Mouse (Mus musculus): ENCODE results near the gene Gm20388.

Gm20388 gene

GRCm38 (mm10) chr8:123329350-123329749 is 3418.7 kb downstream of the Gm20388 start:
- no peak for DNase-seq (ENCODE audit: low spot score in 2 of 2)

GRCm38 (mm10) chr8:123329961-123330360 is 3419.3 kb downstream of the Gm20388 start:
- no peak for DNase-seq (ENCODE audit: low spot score in 2 of 2)

GRCm38 (mm10) chr8:123330701-123331100 is 3420.1 kb downstream of the Gm20388 start:
- no peak for DNase-seq (ENCODE audit: low spot score in 2 of 2)

GRCm38 (mm10) chr8:123331301-123331700 is 3420.7 kb downstream of the Gm20388 start:
- no peak for DNase-seq (ENCODE audit: low spot score in 2 of 2)

GRCm38 (mm10) chr8:123331810-123332209 is 3421.2 kb downstream of the Gm20388 start:
- no peak for DNase-seq (ENCODE audit: low spot score in 2 of 2)

- peak; percentile 16 to 40 for DNase-seq (ENCODE audit: low spot score in 2 of 2)
These were observed 3421.8 kb downstream of the Gm20388 start, which contains the start of gene Spire2 for GRCm38 (mm10) chr8:123332262-123333090. Gene Spire2 (plus strand): TSS chr8:123332713.

- no peak for DNase-seq (ENCODE audit: low spot score in 2 of 2)
These were observed 3422.5 kb downstream of the Gm20388 start for GRCm38 (mm10) chr8:123333091-123333587.

- DNase-seq (ENCODE audit: low spot score in 2 of 2), result no peak
These were observed 3423.2 kb downstream of the Gm20388 start for GRCm38 (mm10) chr8:123333864-123334263.

GRCm38 (mm10) chr8:123334467-123334866 is 3423.8 kb downstream of the Gm20388 start:
- no peak for DNase-seq (ENCODE audit: low spot score in 2 of 2)

GRCm38 (mm10) chr8:123337475-123337874 is 3426.8 kb downstream of the Gm20388 start:
- no peak for DNase-seq (ENCODE audit: low spot score in 2 of 2)

GRCm38 (mm10) chr8:123340071-123340470 is 3429.4 kb downstream of the Gm20388 start:
- DNase-seq (ENCODE audit: low spot score in 2 of 2), result no peak

- no peak for DNase-seq (ENCODE audit: low spot score in 2 of 2)
These were observed 3430.7 kb downstream of the Gm20388 start for GRCm38 (mm10) chr8:123341040-123342015.

- DNase-seq (ENCODE audit: low spot score in 2 of 2), result no peak
These were observed 3431.6 kb downstream of the Gm20388 start for GRCm38 (mm10) chr8:123342253-123342652.

GRCm38 (mm10) chr8:123342911-123343310 is 3432.3 kb downstream of the Gm20388 start:
- DNase-seq (ENCODE audit: low spot score in 2 of 2), result no peak

GRCm38 (mm10) chr8:123343422-123343821 is 3432.8 kb downstream of the Gm20388 start:
- DNase-seq (ENCODE audit: low spot score in 2 of 2), result no peak

GRCm38 (mm10) chr8:123345135-123345534 is 3434.5 kb downstream of the Gm20388 start:
- DNase-seq (ENCODE audit: low spot score in 2 of 2), result no peak

- DNase-seq (ENCODE audit: low spot score in 2 of 2), result no peak
These were observed 3435.2 kb downstream of the Gm20388 start for GRCm38 (mm10) chr8:123345856-123346255.

GRCm38 (mm10) chr8:123347293-123347692 is 3436.7 kb downstream of the Gm20388 start:
- DNase-seq (ENCODE audit: low spot score in 2 of 2), result no peak

- peak; percentile 13 to 17 for DNase-seq (ENCODE audit: low spot score in 2 of 2)
These were observed 3437.7 kb downstream of the Gm20388 start for GRCm38 (mm10) chr8:123348237-123348843.

GRCm38 (mm10) chr8:123349073-123349472 is 3438.4 kb downstream of the Gm20388 start:
- DNase-seq (ENCODE audit: low spot score in 2 of 2), result no peak

- DNase-seq (ENCODE audit: low spot score in 2 of 2), result no peak
These were observed 3441.5 kb downstream of the Gm20388 start for GRCm38 (mm10) chr8:123352118-123352517.

GRCm38 (mm10) chr8:123352786-123353185 is 3442.1 kb downstream of the Gm20388 start:
- DNase-seq (ENCODE audit: low spot score in 2 of 2), result no peak

Measured in heart, adult 9 months (tissue).